Mouse (Mus musculus) megakaryocyte-erythroid progenitor cell, adult 5 weeks (primary cell): ENCODE results near the gene Slc7a11. TPM values are rescaled to one million over a fixed set of nuclear protein-coding genes. Genes with fewer than 3 reads are reported as not detected.

ENCODE experiments used
- polyA plus RNA-seq: library from polyadenylated mRNA; stranded (reverse); fragments of >175 nt; gene quantifications from 2 replicates; pipeline ENCODE4 v1.2.3, GENCODE M21; 2012

The Slc7a11 gene
- polyA plus RNA-seq: 0.10 and 0.22 TPM in 2 replicates

DNA sequence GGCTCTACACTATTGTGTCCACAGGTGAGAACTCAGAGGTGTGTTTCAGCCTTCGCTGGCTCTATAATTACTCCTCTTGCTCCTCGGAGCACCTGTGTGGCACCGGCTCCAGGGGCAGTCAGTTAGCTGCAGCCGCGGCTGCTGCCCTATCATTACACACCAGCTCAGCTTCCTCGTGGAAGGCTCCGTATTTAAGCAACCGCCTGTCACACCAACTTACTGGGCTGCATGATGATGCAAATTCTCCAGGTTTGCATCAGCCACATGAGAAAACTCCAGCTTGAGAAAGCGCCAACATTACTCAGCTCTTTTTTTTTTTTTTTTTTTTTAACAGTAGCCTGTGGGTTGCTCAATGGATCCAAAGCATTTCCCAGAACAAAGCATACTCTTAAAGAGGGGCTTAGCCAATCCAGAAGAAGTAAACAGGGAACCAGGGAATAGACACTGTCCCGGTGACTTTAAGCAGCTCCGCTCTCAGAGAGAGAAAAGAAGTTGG is at the start of gene Slc7a11:
Gene Slc7a11 (minus strand): TSS at position 194 of the 496 bp plus-strand sequence.

